Mouse (Mus musculus) kidney, postnatal 10 days (tissue): ENCODE data around the gene Acot11.

Experiments
- DNase-seq: peaks from one replicate; pipeline ENCODE4 v3.0.0; 2021; ENCODE audit warnings: mixed read lengths

Acot11 gene

GRCm38 (mm10) chr4:106804910-106805274, at the start of gene Acot11:
Gene Acot11, minus strand, starts transcription at chr4:106804998.
- peak; percentile 84 for DNase-seq

GRCm38 (mm10) chr4:106848290-106849092, 43.7 kb upstream of the Acot11 start:
- peak; percentile 50 for DNase-seq

- peak; percentile 86 for DNase-seq
These were observed 42.9 kb upstream of the Acot11 start for GRCm38 (mm10) chr4:106847591-106848289.

- DNase-seq, result no peak
These were observed 37.8 kb upstream of the Acot11 start for GRCm38 (mm10) chr4:106842561-106842960.

- no peak for DNase-seq
These were observed 37.1 kb upstream of the Acot11 start for GRCm38 (mm10) chr4:106841856-106842255.

- DNase-seq, result peak; percentile 39
These were observed 36.5 kb upstream of the Acot11 start for GRCm38 (mm10) chr4:106841303-106841702.

GRCm38 (mm10) chr4:106840651-106841145, 35.9 kb upstream of the Acot11 start:
- DNase-seq, result no peak

- peak; percentile 97 for DNase-seq
These were observed 35.3 kb upstream of the Acot11 start for GRCm38 (mm10) chr4:106839964-106840611.

GRCm38 (mm10) chr4:106839254-106839834, 34.5 kb upstream of the Acot11 start:
- DNase-seq, result peak; percentile 65

- DNase-seq, result peak; percentile 98
These were observed 33.9 kb upstream of the Acot11 start for GRCm38 (mm10) chr4:106838548-106839253.

GRCm38 (mm10) chr4:106837964-106838363, 33.2 kb upstream of the Acot11 start:
- peak; percentile 90 for DNase-seq

- no peak for DNase-seq
These were observed 32.6 kb upstream of the Acot11 start for GRCm38 (mm10) chr4:106837425-106837824.

GRCm38 (mm10) chr4:106830545-106831112, 25.8 kb upstream of the Acot11 start:
- DNase-seq, result no peak

- peak; percentile 85 for DNase-seq
These were observed 23.1 kb upstream of the Acot11 start for GRCm38 (mm10) chr4:106827738-106828361.

GRCm38 (mm10) chr4:106825229-106825628, 20.4 kb upstream of the Acot11 start:
- no peak for DNase-seq

GRCm38 (mm10) chr4:106819404-106819803, 14.6 kb upstream of the Acot11 start:
- no peak for DNase-seq

- DNase-seq, result no peak
These were observed 13.5 kb upstream of the Acot11 start for GRCm38 (mm10) chr4:106818332-106818731.

- DNase-seq, result no peak
These were observed 12.2 kb upstream of the Acot11 start for GRCm38 (mm10) chr4:106817017-106817416.

- DNase-seq, result no peak
These were observed 10.9 kb upstream of the Acot11 start for GRCm38 (mm10) chr4:106815396-106816324.

- DNase-seq, result no peak
These were observed 6.4 kb upstream of the Acot11 start for GRCm38 (mm10) chr4:106811162-106811561.
